Mouse (Mus musculus): ENCODE measurements at regions not wholly inside any gene's neighbourhood (a gene's known extent, or its start where the extent isn't known, plus 50 kb on each side); places are given as distances from the start of the nearest gene placed in this dataset.

DNA sequence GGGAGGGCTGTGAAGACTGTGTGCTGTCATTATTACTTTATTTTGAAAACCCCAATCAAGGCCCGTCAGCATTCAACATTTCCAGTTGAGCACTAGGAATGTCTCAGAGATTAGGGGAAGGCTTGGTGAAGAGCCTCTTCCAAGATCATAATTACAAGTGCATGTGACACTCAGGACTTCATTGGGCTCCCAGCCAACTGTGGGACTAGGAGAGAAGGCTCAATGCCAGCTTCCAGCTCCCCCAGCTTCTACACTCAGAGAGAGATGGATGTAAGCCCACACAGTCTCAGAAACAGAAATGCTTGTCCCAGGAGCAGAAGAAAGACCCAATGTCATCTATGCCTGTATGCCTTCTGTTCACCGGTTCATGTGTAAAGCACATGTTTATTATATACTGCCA is 169.5 kb downstream of the Ttc32 start:
- H3K9ac ChIP-seq (ENCODE audit: low read depth, low read length): no peak overlapping the region
- H3K27ac ChIP-seq (ENCODE audit: low read depth, low read length): no peak overlapping the region
- H3K4me3 ChIP-seq (ENCODE audit: low read depth, low read length): no peak overlapping the region
- no peaks in the 10 kb centered on the region for H3K27me3 ChIP-seq (ENCODE audit: control insufficient read depth, insufficient read depth, low read length)
- no peaks in the 10 kb centered on the region for H3K9me3 ChIP-seq (replicated peaks; ENCODE audit: control insufficient read depth, low read length)
- WGBS (ENCODE audit: insufficient replicate concordance): 72% methylated on average over 2 of the region's 2 CpGs
- ATAC-seq (replicated peaks; ENCODE audit: insufficient number of reproducible peaks, low FRiP score, low TSS enrichment): no peak
- H3K36me3 ChIP-seq (ENCODE audit: control insufficient read depth, insufficient read depth, low read length): no peaks in the 10 kb centered on the region
- H3K4me2 ChIP-seq: no peak overlapping the region
- no peaks in the 10 kb centered on the region for H3K4me1 ChIP-seq (ENCODE audit: control insufficient read depth, insufficient read depth, low read length)

DNA sequence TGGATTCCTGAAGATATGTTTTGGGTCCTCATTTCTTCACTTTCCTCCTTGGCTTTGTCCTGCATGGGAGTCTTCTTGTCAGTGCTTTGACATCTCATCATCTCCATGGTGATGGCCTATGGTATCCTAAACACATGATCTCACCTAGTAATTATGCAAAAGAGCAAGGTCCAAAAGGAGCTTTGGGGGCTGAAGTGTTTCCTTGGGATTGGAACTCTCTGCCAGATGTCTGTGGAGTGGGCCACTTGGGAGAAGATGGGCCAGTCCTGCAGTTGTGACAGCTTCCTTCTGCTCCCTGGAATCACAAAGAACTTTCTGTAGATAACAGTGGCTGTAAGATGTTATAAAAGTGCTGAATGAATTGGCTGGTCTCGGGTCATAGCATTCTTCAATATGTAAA is 182.4 kb downstream of the Ttc32 start:
- no peak for ATAC-seq (replicated peaks; ENCODE audit: insufficient number of reproducible peaks, low FRiP score, low TSS enrichment)
- Histone ChIP-seq H3K9me3 (replicated peaks; ENCODE audit: control insufficient read depth, low read length) (no peaks in the 10 kb centered on the region), H3K4me2 (no peak overlapping the region), H3K4me1 (ENCODE audit: control insufficient read depth, insufficient read depth, low read length) (no peaks in the 10 kb centered on the region), H3K36me3 (ENCODE audit: control insufficient read depth, insufficient read depth, low read length) (no peaks in the 10 kb centered on the region), H3K27me3 (ENCODE audit: control insufficient read depth, insufficient read depth, low read length) (no peaks in the 10 kb centered on the region), H3K4me3 (ENCODE audit: low read depth, low read length) (no peak overlapping the region), H3K27ac (ENCODE audit: low read depth, low read length) (no peak overlapping the region), H3K9ac (ENCODE audit: low read depth, low read length) (no peak overlapping the region)
- 69% methylated on average over 1 of the region's 1 CpGs for WGBS (ENCODE audit: insufficient replicate concordance)

DNA sequence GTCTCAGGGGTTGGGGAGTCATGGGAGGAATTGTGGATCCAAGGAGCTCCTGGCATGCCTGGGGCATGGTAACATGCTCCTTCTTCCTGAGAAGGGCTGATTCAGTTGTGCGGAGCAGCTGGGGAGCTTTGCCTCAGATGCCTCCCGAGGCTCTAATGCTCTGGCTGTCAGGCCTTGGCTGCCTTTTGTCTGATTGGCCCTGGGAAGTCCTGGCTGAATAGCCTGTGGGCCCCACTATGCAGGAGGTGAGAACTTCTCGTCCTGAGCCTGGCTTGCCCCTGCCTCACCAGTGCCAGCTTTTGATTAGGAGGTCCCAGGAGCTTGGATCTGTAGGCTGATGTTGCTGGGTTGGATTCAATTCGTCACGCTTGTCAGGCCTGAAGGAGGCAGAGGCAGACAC is 195.2 kb downstream of the Ttc32 start:
- Histone ChIP-seq H3K27ac (ENCODE audit: low read depth, low read length) (no peak overlapping the region), H3K36me3 (ENCODE audit: control insufficient read depth, insufficient read depth, low read length) (no peaks in the 10 kb centered on the region), H3K9me3 (replicated peaks; ENCODE audit: control insufficient read depth, low read length) (no peaks in the 10 kb centered on the region), H3K4me1 (ENCODE audit: control insufficient read depth, insufficient read depth, low read length) (no peaks in the 10 kb centered on the region), H3K4me3 (ENCODE audit: low read depth, low read length) (no peak overlapping the region), H3K9ac (ENCODE audit: low read depth, low read length) (no peak overlapping the region), H3K27me3 (ENCODE audit: control insufficient read depth, insufficient read depth, low read length) (no peaks in the 10 kb centered on the region), H3K4me2 (no peak overlapping the region)
- WGBS (ENCODE audit: insufficient replicate concordance): 41% methylated on average over 5 of the region's 5 CpGs
- no peak for ATAC-seq (replicated peaks; ENCODE audit: insufficient number of reproducible peaks, low FRiP score, low TSS enrichment)

DNA sequence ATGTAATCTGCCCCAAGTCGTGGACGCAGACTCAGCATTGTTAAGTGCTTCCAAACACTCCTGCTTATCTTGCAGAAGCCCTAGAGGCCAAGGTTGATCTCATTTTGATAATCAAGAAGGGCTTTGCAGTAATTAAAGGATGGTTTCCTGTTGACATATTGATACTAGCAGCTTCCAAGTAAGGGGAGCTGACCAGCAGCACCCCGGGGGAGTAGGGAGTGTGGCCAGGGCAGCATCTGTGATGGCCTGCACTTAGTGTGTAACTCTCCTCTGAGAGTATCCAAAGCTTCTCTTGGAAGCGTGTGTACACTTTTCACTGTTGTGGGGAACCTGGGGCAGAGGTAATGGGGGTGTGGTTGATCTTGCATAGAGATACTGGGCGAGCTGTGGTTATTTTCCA is 198.1 kb downstream of the Ttc32 start:
- H3K27ac ChIP-seq (ENCODE audit: low read depth, low read length): no peak overlapping the region
- H3K9ac ChIP-seq (ENCODE audit: low read depth, low read length): no peak overlapping the region
- no peak overlapping the region for H3K4me2 ChIP-seq
- H3K4me3 ChIP-seq (ENCODE audit: low read depth, low read length): no peak overlapping the region
- 61% methylated on average over 5 of the region's 5 CpGs for WGBS (ENCODE audit: insufficient replicate concordance)
- no peaks in the 10 kb centered on the region for H3K9me3 ChIP-seq (replicated peaks; ENCODE audit: control insufficient read depth, low read length)
- ATAC-seq (replicated peaks; ENCODE audit: insufficient number of reproducible peaks, low FRiP score, low TSS enrichment): no peak
- H3K4me1 ChIP-seq (ENCODE audit: control insufficient read depth, insufficient read depth, low read length): no peaks in the 10 kb centered on the region
- no peaks in the 10 kb centered on the region for H3K27me3 ChIP-seq (ENCODE audit: control insufficient read depth, insufficient read depth, low read length)
- no peaks in the 10 kb centered on the region for H3K36me3 ChIP-seq (ENCODE audit: control insufficient read depth, insufficient read depth, low read length)

DNA sequence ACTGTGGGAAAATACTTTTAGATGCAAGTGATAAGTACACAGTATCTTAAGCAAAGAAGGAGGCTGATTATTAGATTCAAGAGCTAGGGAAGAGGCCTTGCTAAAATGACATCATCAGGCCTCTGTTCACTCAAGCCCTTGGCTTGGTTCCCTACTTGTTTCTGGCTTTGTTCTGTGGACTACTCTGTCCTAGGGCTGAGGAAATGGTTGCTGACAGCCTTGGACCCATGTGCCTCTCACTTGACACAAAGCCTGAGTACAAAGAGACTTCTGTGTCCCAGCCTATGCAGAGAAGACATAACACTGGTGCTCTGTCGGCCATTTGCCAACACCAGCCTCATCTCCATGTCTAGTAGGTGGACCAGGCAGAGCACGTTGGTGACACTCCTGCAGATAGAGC is 198.7 kb downstream of the Ttc32 start:
- Histone ChIP-seq H3K9me3 (replicated peaks; ENCODE audit: control insufficient read depth, low read length) (no peaks in the 10 kb centered on the region), H3K4me1 (ENCODE audit: control insufficient read depth, insufficient read depth, low read length) (no peaks in the 10 kb centered on the region), H3K4me2 (no peak overlapping the region), H3K36me3 (ENCODE audit: control insufficient read depth, insufficient read depth, low read length) (no peaks in the 10 kb centered on the region), H3K9ac (ENCODE audit: low read depth, low read length) (no peak overlapping the region), H3K27ac (ENCODE audit: low read depth, low read length) (no peak overlapping the region), H3K4me3 (ENCODE audit: low read depth, low read length) (no peak overlapping the region), H3K27me3 (ENCODE audit: control insufficient read depth, insufficient read depth, low read length) (no peaks in the 10 kb centered on the region)
- ATAC-seq (replicated peaks; ENCODE audit: insufficient number of reproducible peaks, low FRiP score, low TSS enrichment): no peak
- WGBS (ENCODE audit: insufficient replicate concordance): 65% methylated on average over 2 of the region's 2 CpGs

DNA sequence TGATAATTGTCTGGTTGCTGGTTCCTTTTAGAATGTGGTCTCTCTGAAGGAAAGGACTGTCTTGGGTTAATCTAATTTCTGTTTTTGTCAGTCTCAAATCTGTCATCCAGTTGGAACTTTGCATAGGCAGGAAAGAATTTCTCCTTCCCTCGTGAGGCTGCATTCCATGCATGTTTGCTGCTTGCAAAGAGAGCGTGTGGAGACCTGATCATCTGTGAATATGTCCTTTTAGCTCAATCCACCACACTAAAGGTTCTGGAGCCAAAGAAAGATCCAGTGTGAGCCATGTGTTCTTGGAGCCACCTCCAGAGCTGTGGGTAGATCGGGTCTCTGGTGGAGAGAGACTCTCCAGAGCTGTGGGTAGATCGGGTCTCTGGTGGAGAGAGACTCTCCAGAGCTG is 200.2 kb downstream of the Ttc32 start:
- no peak overlapping the region for H3K27ac ChIP-seq (ENCODE audit: low read depth, low read length)
- no peak for ATAC-seq (replicated peaks; ENCODE audit: insufficient number of reproducible peaks, low FRiP score, low TSS enrichment)
- no peaks in the 10 kb centered on the region for H3K9me3 ChIP-seq (replicated peaks; ENCODE audit: control insufficient read depth, low read length)
- WGBS (ENCODE audit: insufficient replicate concordance): 42% methylated on average over 4 of the region's 4 CpGs
- H3K9ac ChIP-seq (ENCODE audit: low read depth, low read length): no peak overlapping the region
- H3K27me3 ChIP-seq (ENCODE audit: control insufficient read depth, insufficient read depth, low read length): no peaks in the 10 kb centered on the region
- H3K4me2 ChIP-seq: no peak overlapping the region
- no peak overlapping the region for H3K4me3 ChIP-seq (ENCODE audit: low read depth, low read length)
- H3K36me3 ChIP-seq (ENCODE audit: control insufficient read depth, insufficient read depth, low read length): no peaks in the 10 kb centered on the region
- no peaks in the 10 kb centered on the region for H3K4me1 ChIP-seq (ENCODE audit: control insufficient read depth, insufficient read depth, low read length)

DNA sequence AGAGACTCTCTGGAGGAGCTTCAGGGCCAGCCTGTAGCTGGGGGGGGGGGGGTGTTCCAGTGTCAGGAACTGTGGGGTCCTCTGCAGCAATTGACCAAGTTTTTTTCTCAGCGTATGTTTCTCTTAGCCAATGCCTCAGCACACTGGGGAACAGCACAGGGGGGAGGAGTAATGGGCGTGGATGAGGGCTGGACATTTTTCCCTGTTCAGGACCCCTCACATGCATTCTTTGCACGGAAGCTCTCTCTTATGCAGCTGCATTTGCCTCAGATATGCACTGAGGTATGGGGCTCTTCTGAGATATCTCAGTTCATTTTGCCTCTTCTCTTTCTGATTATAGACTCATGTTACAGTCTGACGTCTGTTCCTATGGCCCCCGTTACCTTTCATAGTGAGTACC is 200.8 kb downstream of the Ttc32 start:
- Histone ChIP-seq H3K4me1 (ENCODE audit: control insufficient read depth, insufficient read depth, low read length) (no peaks in the 10 kb centered on the region), H3K9ac (ENCODE audit: low read depth, low read length) (no peak overlapping the region), H3K4me3 (ENCODE audit: low read depth, low read length) (no peak overlapping the region), H3K4me2 (no peak overlapping the region), H3K9me3 (replicated peaks; ENCODE audit: control insufficient read depth, low read length) (no peaks in the 10 kb centered on the region), H3K27me3 (ENCODE audit: control insufficient read depth, insufficient read depth, low read length) (no peaks in the 10 kb centered on the region), H3K36me3 (ENCODE audit: control insufficient read depth, insufficient read depth, low read length) (no peaks in the 10 kb centered on the region), H3K27ac (ENCODE audit: low read depth, low read length) (no peak overlapping the region)
- ATAC-seq (replicated peaks; ENCODE audit: insufficient number of reproducible peaks, low FRiP score, low TSS enrichment): no peak
- WGBS (ENCODE audit: insufficient replicate concordance): 63% methylated on average over 5 of the region's 5 CpGs

DNA sequence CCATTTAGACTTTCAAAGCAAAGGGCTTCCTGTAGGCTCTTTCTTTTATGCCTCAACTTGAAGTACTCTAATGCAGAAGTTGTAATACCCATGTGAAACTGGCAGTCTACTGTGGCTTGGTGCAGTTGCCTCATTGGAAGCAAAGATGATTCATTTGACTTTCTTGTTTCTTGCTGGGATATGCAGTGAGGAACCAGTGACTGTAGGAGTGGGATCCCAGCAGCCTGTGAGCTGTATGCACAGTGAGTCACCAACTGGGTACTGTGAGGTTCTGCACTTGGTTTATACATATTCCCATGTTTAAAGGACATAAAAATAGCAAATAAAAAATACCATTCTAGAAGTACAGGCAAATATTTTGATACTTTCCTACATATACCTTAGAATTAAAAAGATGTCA is 202.6 kb downstream of the Ttc32 start:
- Histone ChIP-seq H3K4me3 (ENCODE audit: low read depth, low read length) (no peak overlapping the region), H3K27ac (ENCODE audit: low read depth, low read length) (no peak overlapping the region), H3K9ac (ENCODE audit: low read depth, low read length) (no peak overlapping the region), H3K27me3 (ENCODE audit: control insufficient read depth, insufficient read depth, low read length) (no peaks in the 10 kb centered on the region), H3K4me1 (ENCODE audit: control insufficient read depth, insufficient read depth, low read length) (no peaks in the 10 kb centered on the region), H3K36me3 (ENCODE audit: control insufficient read depth, insufficient read depth, low read length) (no peaks in the 10 kb centered on the region), H3K9me3 (replicated peaks; ENCODE audit: control insufficient read depth, low read length) (no peaks in the 10 kb centered on the region), H3K4me2 (no peak overlapping the region)
- no peak for ATAC-seq (replicated peaks; ENCODE audit: insufficient number of reproducible peaks, low FRiP score, low TSS enrichment)

DNA sequence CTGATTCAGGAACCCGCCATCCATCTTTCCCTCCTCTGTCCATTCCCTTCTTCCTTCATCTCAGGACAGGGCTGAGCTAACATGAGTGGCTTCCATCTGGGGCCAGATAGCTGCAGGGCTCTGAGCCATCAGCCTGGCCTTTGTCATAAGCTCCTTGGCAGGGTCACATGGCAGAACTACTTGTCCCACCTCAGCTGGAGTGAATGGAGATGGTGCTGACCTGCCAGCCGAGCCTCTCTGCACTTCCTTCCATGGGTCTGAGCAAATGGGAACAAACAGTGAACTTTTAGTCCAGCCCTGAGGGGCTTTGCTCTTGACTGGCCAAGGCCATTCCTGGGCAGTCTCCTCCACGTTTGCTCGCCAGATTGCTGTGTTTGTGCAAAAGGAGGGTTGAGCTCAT is 206.1 kb downstream of the Ttc32 start:
- ATAC-seq (replicated peaks; ENCODE audit: insufficient number of reproducible peaks, low FRiP score, low TSS enrichment): no peak
- Histone ChIP-seq H3K4me2 (no peak overlapping the region), H3K27ac (ENCODE audit: low read depth, low read length) (no peak overlapping the region), H3K4me1 (ENCODE audit: control insufficient read depth, insufficient read depth, low read length) (no peaks in the 10 kb centered on the region), H3K36me3 (ENCODE audit: control insufficient read depth, insufficient read depth, low read length) (no peaks in the 10 kb centered on the region), H3K9me3 (replicated peaks; ENCODE audit: control insufficient read depth, low read length) (no peaks in the 10 kb centered on the region), H3K27me3 (ENCODE audit: control insufficient read depth, insufficient read depth, low read length) (no peaks in the 10 kb centered on the region), H3K4me3 (ENCODE audit: low read depth, low read length) (no peak overlapping the region), H3K9ac (ENCODE audit: low read depth, low read length) (no peak overlapping the region)
- WGBS (ENCODE audit: insufficient replicate concordance): 77% methylated on average over 4 of the region's 4 CpGs

Measured in heart, embryonic 11.5 days (tissue).